Comparison of ENCODE assay signal across 31 mouse cellular contexts in the genomic region with DNA sequence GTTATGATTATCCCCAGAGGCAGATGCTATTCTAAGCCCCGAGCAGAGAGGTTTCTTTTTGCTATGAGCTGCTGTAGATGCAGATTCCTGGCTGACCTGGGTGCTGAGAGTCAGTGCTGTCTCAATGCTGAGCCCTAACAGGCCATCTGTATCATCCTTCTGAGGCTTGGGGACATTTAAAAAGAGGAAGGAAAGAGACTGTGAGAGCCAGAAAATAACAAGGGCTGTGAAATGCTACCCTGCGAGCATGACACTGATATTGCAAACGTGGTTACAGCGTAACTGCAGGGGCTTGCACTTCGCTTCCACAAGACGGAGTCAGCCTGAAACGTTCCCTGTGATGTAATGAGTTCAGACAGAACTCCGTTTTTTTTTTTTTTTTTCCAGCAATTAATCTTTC.
A peak's percentile ranks its signal among the peaks of the same experiment; 100 is the strongest.
DNase-seq lines count a peak whose midpoint lies in the region; ATAC-seq lines count a peak whose summit lies in the region.
"Had no signal": no experiment of that assay in that cellular context is flagged by ENCODE, and none has a peak within 500 bp of the region (broad histone marks: within the 10 kb centered on the region; RNA-seq: fewer than 3 reads in every experiment).

No protein-coding gene starts in this region.

- H3K36me3 ChIP-seq in megakaryocyte, embryonic 14.5 days (replicated peaks; ENCODE audit: low read length): no peaks in the 10 kb centered on the region
- no peaks in the 10 kb centered on the region for H3K36me3 ChIP-seq in forebrain, embryonic 10.5 days (replicated peaks)
- H3K36me3 ChIP-seq: embryonic facial prominence, embryonic 10.5 days; embryonic facial prominence, embryonic 13.5 days; G1E; heart, embryonic 12.5 days; heart, embryonic 15.5 days; hindbrain, embryonic 12.5 days; hindbrain, embryonic 15.5 days had no signal

- no peaks in the 10 kb centered on the region for H3K4me1 ChIP-seq in megakaryocyte, embryonic 14.5 days
- peaks cover 8% of the 10 kb centered on the region for H3K4me1 ChIP-seq in forebrain, embryonic 10.5 days
- H3K4me1 ChIP-seq: embryonic facial prominence, embryonic 10.5 days; embryonic facial prominence, embryonic 13.5 days; heart, embryonic 12.5 days; heart, embryonic 15.5 days; hindbrain, embryonic 12.5 days; hindbrain, embryonic 15.5 days had no signal

- no peak overlapping the region for H3K27ac ChIP-seq in forebrain, embryonic 10.5 days
- H3K27ac ChIP-seq: embryonic facial prominence, embryonic 10.5 days; embryonic facial prominence, embryonic 13.5 days; forebrain, embryonic 13.5 days; heart, embryonic 15.5 days; hindbrain, embryonic 12.5 days; hindbrain, embryonic 15.5 days had no signal

- H3K27me3 ChIP-seq in megakaryocyte, embryonic 14.5 days (replicated peaks): no peaks in the 10 kb centered on the region
- peaks cover 9% of the 10 kb centered on the region; the same call in 1 of the 2 replicates for H3K27me3 ChIP-seq in forebrain, embryonic 10.5 days (ENCODE audit: poor library complexity, severe bottlenecking)
- H3K27me3 ChIP-seq: CH12.LX; embryonic facial prominence, embryonic 13.5 days; heart, embryonic 12.5 days; heart, embryonic 15.5 days; hindbrain, embryonic 12.5 days; hindbrain, embryonic 15.5 days had no signal

- ATAC-seq in megakaryocyte, adult 5-6 weeks (ENCODE audit: poor library complexity, severe bottlenecking): no peak
- ATAC-seq in hematopoietic stem cell, adult 5-6 weeks (replicated peaks in 1 of 2; ENCODE audit: insufficient read depth in 1 of 2, low FRiP score in 2 of 2, low TSS enrichment in 1 of 2, low read depth in 1 of 2, poor library complexity in 2 of 2, severe bottlenecking in 2 of 2): peak; percentile 60 to 74
- ATAC-seq: forebrain, embryonic 13.5 days; forebrain, embryonic 16.5 days; intestine, postnatal 0 days; Patski had no signal

- 87% methylated on average over 8 of the region's 8 CpGs for WGBS in forebrain, embryonic 10.5 days

- no peaks in the 10 kb centered on the region for H3K9me3 ChIP-seq in megakaryocyte, embryonic 14.5 days
- H3K9me3 ChIP-seq in forebrain, embryonic 10.5 days: no peaks in the 10 kb centered on the region
- H3K9me3 ChIP-seq: embryonic facial prominence, embryonic 10.5 days; embryonic facial prominence, embryonic 13.5 days; forebrain, embryonic 13.5 days; G1E; heart, embryonic 12.5 days; heart, embryonic 15.5 days; hindbrain, embryonic 12.5 days; hindbrain, embryonic 15.5 days had no signal

- intact Hi-C loops in heart, postnatal 36 days (cut with DNase I): no loop called here

- peak; percentile 74 for DNase-seq in heart, adult 11 months
- DNase-seq in heart, postnatal 36 days: no peak
- no peak for DNase-seq in forebrain, embryonic 10.5 days (ENCODE audit: extremely low spot score, low spot score)
- no peak for DNase-seq in right cerebral cortex, postnatal 14 days
- DNase-seq: adrenal gland, postnatal 10 days; adrenal gland, postnatal 36 days; B cell, adult 2 months; cerebellum, adult 11 months; cerebellum, adult 2 months; cerebellum, adult 9-11 months; cerebellum, postnatal 25 days; embryo, embryonic 11 days; gastrocnemius, postnatal 10 days; heart, postnatal 10 days; heart, postnatal 4 days had no signal

- peak overlapping the region; percentile 42 for H3K4me3 ChIP-seq in megakaryocyte, embryonic 14.5 days (replicated peaks)
- H3K4me3 ChIP-seq in forebrain, embryonic 10.5 days: no peak overlapping the region
- H3K4me3 ChIP-seq: embryonic facial prominence, embryonic 10.5 days; embryonic facial prominence, embryonic 13.5 days; erythroblast, embryonic 14.5 days; forebrain, embryonic 13.5 days; heart, embryonic 12.5 days; heart, embryonic 15.5 days; hindbrain, embryonic 12.5 days; hindbrain, embryonic 15.5 days had no signal
